Mouse (Mus musculus) limb, embryonic 11.5 days (tissue): ENCODE measurements at regions not wholly inside any gene's neighbourhood (a gene's known extent, or its start where the extent isn't known, plus 50 kb on each side); places are given as distances from the start of the nearest gene placed in this dataset.
A peak's percentile ranks its signal among the peaks of the same experiment; 100 is the strongest.

Experiments used
- ATAC-seq: fragments of 200-750 bp; cut with Nextera tagmentation; 2 replicates; pipeline ENCODE4 v1.8.0; 2017; ENCODE audit warnings: low read depth; ENCODE audit not compliant: insufficient number of reproducible peaks, low FRiP score, low TSS enrichment
- DNase-seq: peaks from one replicate; pipeline ENCODE4 v3.0.0-alpha.2; 2015; ENCODE audit warnings: low spot score
- H3K27ac ChIP-seq: fragments of 300-500 bp; sonication (generic); replicated peaks from 2 replicates; pipeline ENCODE4 v1.5.1; 2014; ENCODE audit warnings: low read depth, mild to moderate bottlenecking, low read length
- H3K27me3 ChIP-seq: fragments of 300-500 bp; sonication (generic); 2 replicates; pipeline ENCODE4 v1.6.1; 2014; ENCODE audit warnings: mild to moderate bottlenecking, low read length, mixed read lengths; ENCODE audit not compliant: control insufficient read depth, insufficient read depth
- H3K36me3 ChIP-seq: fragments of 300-500 bp; sonication (generic); 2 replicates; pipeline ENCODE4 v1.6.1; 2014; ENCODE audit warnings: mild to moderate bottlenecking, low read length, moderate library complexity, mixed read lengths; ENCODE audit not compliant: control insufficient read depth, insufficient read depth
- H3K4me1 ChIP-seq: fragments of 300-500 bp; sonication (generic); 2 replicates; pipeline ENCODE4 v1.6.1; 2014; ENCODE audit warnings: low read length, mixed read lengths; ENCODE audit not compliant: control insufficient read depth, insufficient read depth
- H3K4me2 ChIP-seq: fragments of 300-500 bp; sonication (generic); 2 replicates; pipeline ENCODE4 v1.6.1; 2014; ENCODE audit warnings: low read depth, mild to moderate bottlenecking, moderate library complexity; ENCODE audit not compliant: severe bottlenecking
- H3K4me3 ChIP-seq: fragments of 300-500 bp; sonication (generic); 2 replicates; pipeline ENCODE4 v1.5.1; 2014; ENCODE audit warnings: low read depth, low read length
- H3K9ac ChIP-seq: fragments of 300-500 bp; sonication (generic); 2 replicates; pipeline ENCODE4 v1.6.1; 2014; ENCODE audit warnings: mild to moderate bottlenecking, low read length
- H3K9me3 ChIP-seq: fragments of 300-500 bp; sonication (generic); 2 replicates; pipeline ENCODE4 v1.6.1; 2016; ENCODE audit warnings: low read length; ENCODE audit not compliant: control insufficient read depth
- WGBS: fragments of 180-500 bp; shearing (Covaris S2); extraction: QIAGEN DNeasy Blood & Tissue Kit; methylation state at CpG from one replicate; pipeline ENCODE4 v1.1.7; 2014; 5-methylcytosine and 5-hydroxymethylcytosine counted together

GRCm38 (mm10) chr10:98372561-98372960 is 541.6 kb upstream of the Atp2b1 start:
- DNase-seq, result no peak

GRCm38 (mm10) chr10:98373314-98373713 is 540.9 kb upstream of the Atp2b1 start:
- peaks cover 3% of the 10 kb centered on the region; the same call in 1 of the 2 replicates for H3K4me1 ChIP-seq
- H3K27ac ChIP-seq, result no peak overlapping the region
- no peaks in the 10 kb centered on the region for H3K9me3 ChIP-seq
- H3K9ac ChIP-seq, result no peak overlapping the region
- H3K36me3 ChIP-seq, result no peaks in the 10 kb centered on the region
- no peak overlapping the region for H3K4me2 ChIP-seq
- no peaks in the 10 kb centered on the region for H3K27me3 ChIP-seq
- WGBS, result 33% methylated on average over 3 of the region's 3 CpGs
- H3K4me3 ChIP-seq, result no peak overlapping the region
- ATAC-seq (no peak), DNase-seq (peak; percentile 25)

More at GRCm38 (mm10) chr10:98372561-98372960, 541.6 kb upstream of the Atp2b1 start:
- no peaks in the 10 kb centered on the region for H3K36me3 ChIP-seq
- no peaks in the 10 kb centered on the region for H3K9me3 ChIP-seq
- no peak overlapping the region for H3K27ac ChIP-seq
- H3K4me3 ChIP-seq, result no peak overlapping the region
- no peak overlapping the region for H3K4me2 ChIP-seq
- H3K4me1 ChIP-seq, result peaks cover 3% of the 10 kb centered on the region; the same call in 1 of the 2 replicates
- no peak for ATAC-seq
- no peaks in the 10 kb centered on the region for H3K27me3 ChIP-seq
- 75% methylated on average over 4 of the region's 4 CpGs for WGBS
- no peak overlapping the region for H3K9ac ChIP-seq

GRCm38 (mm10) chr10:98374684-98375083 is 539.5 kb upstream of the Atp2b1 start:
- Histone ChIP-seq H3K27ac (no peak overlapping the region), H3K36me3 (no peaks in the 10 kb centered on the region), H3K4me2 (no peak overlapping the region), H3K9ac (no peak overlapping the region), H3K4me1 (peaks cover 3% of the 10 kb centered on the region; the same call in 1 of the 2 replicates), H3K9me3 (no peaks in the 10 kb centered on the region), H3K4me3 (no peak overlapping the region), H3K27me3 (no peaks in the 10 kb centered on the region)
- ATAC-seq (no peak), DNase-seq (no peak)

GRCm38 (mm10) chr10:98388543-98388942 is 525.7 kb upstream of the Atp2b1 start:
- no peaks in the 10 kb centered on the region for H3K9me3 ChIP-seq
- ATAC-seq, result no peak

GRCm38 (mm10) chr10:98399864-98400263 is 514.3 kb upstream of the Atp2b1 start:
- no peak for DNase-seq

More at GRCm38 (mm10) chr10:98388543-98388942, 525.7 kb upstream of the Atp2b1 start:
- H3K4me1 ChIP-seq, result no peaks in the 10 kb centered on the region
- no peak overlapping the region for H3K9ac ChIP-seq
- H3K4me2 ChIP-seq, result no peak overlapping the region
- H3K36me3 ChIP-seq, result no peaks in the 10 kb centered on the region
- no peak overlapping the region for H3K27ac ChIP-seq
- no peak overlapping the region for H3K4me3 ChIP-seq
- H3K27me3 ChIP-seq, result no peaks in the 10 kb centered on the region
- no peak for DNase-seq

GRCm38 (mm10) chr10:98417807-98418743 is 496.1 kb upstream of the Atp2b1 start:
- H3K4me2 ChIP-seq, result no peak overlapping the region
- no peaks in the 10 kb centered on the region for H3K36me3 ChIP-seq
- no peak for DNase-seq
- H3K4me3 ChIP-seq, result no peak overlapping the region
- H3K27ac ChIP-seq, result no peak overlapping the region
- H3K4me1 ChIP-seq, result no peaks in the 10 kb centered on the region
- no peaks in the 10 kb centered on the region for H3K9me3 ChIP-seq
- ATAC-seq, result no peak
- H3K9ac ChIP-seq, result no peak overlapping the region
- WGBS, result 73% methylated on average over 16 of the region's 17 CpGs
- H3K27me3 ChIP-seq, result no peaks in the 10 kb centered on the region

More at GRCm38 (mm10) chr10:98399864-98400263, 514.3 kb upstream of the Atp2b1 start:
- Histone ChIP-seq H3K27me3 (no peaks in the 10 kb centered on the region), H3K4me2 (no peak overlapping the region), H3K4me3 (no peak overlapping the region), H3K9me3 (no peaks in the 10 kb centered on the region), H3K4me1 (no peaks in the 10 kb centered on the region), H3K36me3 (no peaks in the 10 kb centered on the region), H3K9ac (no peak overlapping the region), H3K27ac (no peak overlapping the region)
- 77% methylated on average over 1 of the region's 1 CpGs for WGBS
- ATAC-seq, result no peak

GRCm38 (mm10) chr10:98424450-98424849 is 489.8 kb upstream of the Atp2b1 start:
- ATAC-seq, result no peak
- 95% methylated on average over 1 of the region's 1 CpGs for WGBS
- H3K9me3 ChIP-seq, result no peaks in the 10 kb centered on the region
- no peaks in the 10 kb centered on the region for H3K27me3 ChIP-seq
- no peaks in the 10 kb centered on the region for H3K4me1 ChIP-seq
- no peak for DNase-seq
- H3K36me3 ChIP-seq, result no peaks in the 10 kb centered on the region
- H3K27ac ChIP-seq, result no peak overlapping the region
- no peak overlapping the region for H3K4me2 ChIP-seq
- no peak overlapping the region for H3K9ac ChIP-seq
- H3K4me3 ChIP-seq, result no peak overlapping the region

GRCm38 (mm10) chr10:98434974-98435373 is 479.2 kb upstream of the Atp2b1 start:
- WGBS, result 96% methylated on average over 3 of the region's 3 CpGs
- 0 out of 2 replicates have a peak, but pooled peaks have one; percentile 68 for ATAC-seq
- no peak overlapping the region for H3K27ac ChIP-seq
- H3K36me3 ChIP-seq, result no peaks in the 10 kb centered on the region
- H3K4me2 ChIP-seq, result no peak overlapping the region
- no peak for DNase-seq
- H3K9ac ChIP-seq, result no peak overlapping the region
- H3K4me3 ChIP-seq, result no peak overlapping the region
- H3K27me3 ChIP-seq, result no peaks in the 10 kb centered on the region
- no peaks in the 10 kb centered on the region for H3K9me3 ChIP-seq
- no peaks in the 10 kb centered on the region for H3K4me1 ChIP-seq
